Mouse (Mus musculus): ENCODE data around the gene Szt2. TPM values are rescaled to one million over a fixed set of nuclear protein-coding genes. Genes with fewer than 3 reads are reported as not detected.

Gene Szt2
- total and polyA plus RNA-seq, 3 experiments = 3.2 to 18.9 (median 7.4) TPM

DNA sequence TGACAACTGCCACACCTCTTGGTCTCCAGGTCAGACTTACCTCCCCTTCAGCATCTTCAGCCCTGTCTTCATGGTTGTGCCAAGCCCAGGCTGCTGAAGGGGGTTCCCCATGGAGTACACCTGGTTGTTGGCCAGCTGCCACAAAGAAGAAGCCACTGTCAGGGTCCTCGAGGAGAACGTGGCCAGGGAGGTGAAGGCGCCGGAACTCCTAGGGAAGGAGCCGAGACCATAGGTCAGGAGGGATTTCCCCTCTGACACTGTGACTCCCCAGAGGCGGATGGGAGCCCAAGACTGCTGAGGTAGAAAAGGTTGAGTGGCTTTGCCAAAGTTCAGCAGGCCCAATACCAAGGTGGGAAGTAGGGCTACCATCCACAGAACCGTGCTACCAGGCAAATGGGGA lies 25.8 kb downstream of the Szt2 start:
- peaks cover 93 to 99% of the 10 kb centered on the region in 2 experiments for H3K36me3 ChIP-seq (replicated peaks in 1 of 2; ENCODE audit: control insufficient read depth in 1 of 2, insufficient read depth in 1 of 2, low read length in 1 of 2)
- no peak overlapping the region for H3K4me2 ChIP-seq (ENCODE audit: insufficient read depth, low read depth, poor library complexity, severe bottlenecking)
- dilution Hi-C loops (cut with MboI; ENCODE audit: extremely low pct_ligation_motif_present, extremely low pct_unique_long_range_greater_than_20kb, low sequenced_read_pairs) = no loop called here
- no peaks in the 10 kb centered on the region for H3K9me3 ChIP-seq (replicated peaks; ENCODE audit: low read length)
- in situ Hi-C loops (cut with MboI; ENCODE audit: low pct_ligation_motif_present, low pct_unique_long_range_greater_than_20kb, low sequenced_read_pairs) = no loop called here
- no peak overlapping the region for H3K9ac ChIP-seq (ENCODE audit: insufficient read depth, low read depth)
- no peaks in the 10 kb centered on the region for H3K27me3 ChIP-seq (replicated peaks)
- no peak overlapping the region for H3K27ac ChIP-seq (ENCODE audit: insufficient read depth, low read depth)
- H3K79me2 ChIP-seq (replicated peaks; ENCODE audit: control insufficient read depth, extremely low read depth, insufficient read depth, poor library complexity, severe bottlenecking) = no peaks in the 10 kb centered on the region
- TF ChIP-seq BHLHE40 (IDR thresholded peaks at IDR 0.05; ENCODE audit: low read depth, low read length) (peak; percentile 40; the same call in 1 of the 2 replicates), ZNF384 (IDR thresholded peaks at IDR 0.05; ENCODE audit: low read depth, low read length) (no peak), MAZ (IDR thresholded peaks at IDR 0.05; ENCODE audit: low read depth, low read length) (no peak), EP300 (IDR thresholded peaks at IDR 0.05; ENCODE audit: low read length) (peak; percentile 43; the same call in 1 of the 2 replicates), ETS1 (conservative IDR thresholded peaks at IDR 0.05; ENCODE audit: low read depth, low read length) (peak; percentile 22; the same call in 1 of the 2 replicates), UBTF (IDR thresholded peaks at IDR 0.05; ENCODE audit: low read depth, low read length) (0 out of 2 replicates have a peak, but pooled peaks have one; percentile 20)
- H3K4me3 ChIP-seq (replicated peaks in 1 of 3; ENCODE audit: low read depth in 2 of 3, low read length in 2 of 3, poor library complexity in 1 of 3) = no peak overlapping the region
- peaks cover 9 to 30% of the 10 kb centered on the region in 2 experiments for H3K4me1 ChIP-seq (ENCODE audit: control insufficient read depth in 1 of 2, insufficient read depth in 2 of 2)
- peak; percentile 71 for DNase-seq (ENCODE audit: extremely low read depth)

DNA sequence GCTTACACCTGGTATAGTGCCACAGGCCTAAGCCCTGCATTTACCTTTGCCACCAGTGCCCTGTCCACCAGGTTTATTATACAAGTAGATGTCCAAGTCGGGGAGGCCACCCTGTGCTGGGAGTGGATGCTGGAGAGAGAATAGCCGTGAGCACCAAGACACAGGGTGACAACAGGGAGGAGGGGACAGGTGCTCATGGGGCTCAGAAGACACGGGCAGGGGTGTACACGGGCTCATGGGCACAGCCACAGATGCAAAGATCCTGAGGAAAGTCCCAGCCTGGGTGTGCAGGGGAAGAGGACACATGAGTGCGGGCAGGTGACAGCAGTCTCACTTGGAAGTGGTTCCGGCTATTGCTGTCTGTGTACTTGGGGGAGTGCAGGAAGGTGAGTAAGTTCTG lies 33.1 kb downstream of the Szt2 start:
- Histone ChIP-seq H3K27me3 (replicated peaks) (no peaks in the 10 kb centered on the region), H3K36me3 (replicated peaks in 1 of 2; ENCODE audit: control insufficient read depth in 1 of 2, insufficient read depth in 1 of 2, low read length in 1 of 2) (peaks cover 90 to 99% of the 10 kb centered on the region in 2 experiments), H3K4me2 (ENCODE audit: insufficient read depth, low read depth, poor library complexity, severe bottlenecking) (no peak overlapping the region), H3K27ac (ENCODE audit: insufficient read depth, low read depth) (no peak overlapping the region), H3K9me3 (replicated peaks; ENCODE audit: low read length) (no peaks in the 10 kb centered on the region), H3K4me3 (replicated peaks in 1 of 3; ENCODE audit: low read depth in 2 of 3, low read length in 2 of 3, poor library complexity in 1 of 3) (no peak overlapping the region), H3K79me2 (replicated peaks; ENCODE audit: control insufficient read depth, extremely low read depth, insufficient read depth, poor library complexity, severe bottlenecking) (no peaks in the 10 kb centered on the region), H3K4me1 (ENCODE audit: control insufficient read depth in 1 of 2, insufficient read depth in 2 of 2) (no peaks in the 10 kb centered on the region), H3K9ac (ENCODE audit: insufficient read depth, low read depth) (no peak overlapping the region)
- in situ Hi-C loops (cut with MboI; ENCODE audit: low pct_ligation_motif_present, low pct_unique_long_range_greater_than_20kb, low sequenced_read_pairs) = no loop called here
- dilution Hi-C loops (cut with MboI; ENCODE audit: extremely low pct_ligation_motif_present, extremely low pct_unique_long_range_greater_than_20kb, low sequenced_read_pairs) = no loop called here
- DNase-seq (ENCODE audit: extremely low read depth) = no peak
- TF ChIP-seq IRF4 (IDR thresholded peaks at IDR 0.05; ENCODE audit: low read depth, low read length) = no peak
- no peak for TF ChIP-seq ELF1 (IDR thresholded peaks at IDR 0.05; ENCODE audit: low read depth, low read length)
- no peak for TF ChIP-seq JUN (IDR thresholded peaks at IDR 0.05; ENCODE audit: insufficient read depth, low read depth, low read length)
- no peak for TF ChIP-seq CHD2 (IDR thresholded peaks at IDR 0.05; ENCODE audit: low read length)
- no peak for TF ChIP-seq TCF12 (IDR thresholded peaks at IDR 0.05; ENCODE audit: low read depth, low read length)
- no peak for TF ChIP-seq HCFC1 (IDR thresholded peaks at IDR 0.05; ENCODE audit: low read depth, low read length)
- no peak for TF ChIP-seq USF1 (IDR thresholded peaks at IDR 0.05; ENCODE audit: low read depth, low read length)
- TF ChIP-seq NRF1 (IDR thresholded peaks at IDR 0.05; ENCODE audit: low read depth, low read length) = no peak
- no peak for TF ChIP-seq CHD1 (IDR thresholded peaks at IDR 0.05; ENCODE audit: low read depth, low read length)
- no peak for TF ChIP-seq SMC3 (IDR thresholded peaks at IDR 0.05; ENCODE audit: low read depth, low read length)
- TF ChIP-seq JUND (conservative IDR thresholded peaks at IDR 0.05; ENCODE audit: low read depth, low read length) = no peak
- no peak for TF ChIP-seq MYC (IDR thresholded peaks at IDR 0.05; ENCODE audit: low read depth, low read length)
- TF ChIP-seq USF2 (conservative IDR thresholded peaks at IDR 0.05; ENCODE audit: low read depth, low read length) = no peak
- no peak for TF ChIP-seq BHLHE40 (IDR thresholded peaks at IDR 0.05; ENCODE audit: low read depth, low read length)
- TF ChIP-seq ZNF384 (IDR thresholded peaks at IDR 0.05; ENCODE audit: low read depth, low read length) = no peak
- no peak for TF ChIP-seq MAX (IDR thresholded peaks at IDR 0.05; ENCODE audit: low read length)
- TF ChIP-seq E2F4 (IDR thresholded peaks at IDR 0.05; ENCODE audit: insufficient replicate concordance, low read depth, low read length) = no peak
- no peak for TF ChIP-seq CTCF (conservative IDR thresholded peaks at IDR 0.05 in 1 of 2, IDR thresholded peaks at IDR 0.05 in 1 of 2; ENCODE audit: low read depth in 2 of 2, low read length in 2 of 2)
- no peak for TF ChIP-seq ZMIZ1 (IDR thresholded peaks at IDR 0.05; ENCODE audit: low read depth, low read length)
